Mouse (Mus musculus) bone marrow macrophage, adult 2 months (primary cell): ENCODE results near the gene Lrsam1.

Source experiments
- CTCF ChIP-seq: IDR thresholded peaks from 2 replicates; pipeline ENCODE4 v1.5.1; 2012; ENCODE audit warnings: low read depth, mild to moderate bottlenecking, low read length, moderate library complexity
- POLR2A ChIP-seq: IDR thresholded peaks from 2 replicates; pipeline ENCODE4 v1.6.1; 2012; ENCODE audit warnings: mild to moderate bottlenecking, low read depth, low read length, borderline replicate concordance

DNA sequence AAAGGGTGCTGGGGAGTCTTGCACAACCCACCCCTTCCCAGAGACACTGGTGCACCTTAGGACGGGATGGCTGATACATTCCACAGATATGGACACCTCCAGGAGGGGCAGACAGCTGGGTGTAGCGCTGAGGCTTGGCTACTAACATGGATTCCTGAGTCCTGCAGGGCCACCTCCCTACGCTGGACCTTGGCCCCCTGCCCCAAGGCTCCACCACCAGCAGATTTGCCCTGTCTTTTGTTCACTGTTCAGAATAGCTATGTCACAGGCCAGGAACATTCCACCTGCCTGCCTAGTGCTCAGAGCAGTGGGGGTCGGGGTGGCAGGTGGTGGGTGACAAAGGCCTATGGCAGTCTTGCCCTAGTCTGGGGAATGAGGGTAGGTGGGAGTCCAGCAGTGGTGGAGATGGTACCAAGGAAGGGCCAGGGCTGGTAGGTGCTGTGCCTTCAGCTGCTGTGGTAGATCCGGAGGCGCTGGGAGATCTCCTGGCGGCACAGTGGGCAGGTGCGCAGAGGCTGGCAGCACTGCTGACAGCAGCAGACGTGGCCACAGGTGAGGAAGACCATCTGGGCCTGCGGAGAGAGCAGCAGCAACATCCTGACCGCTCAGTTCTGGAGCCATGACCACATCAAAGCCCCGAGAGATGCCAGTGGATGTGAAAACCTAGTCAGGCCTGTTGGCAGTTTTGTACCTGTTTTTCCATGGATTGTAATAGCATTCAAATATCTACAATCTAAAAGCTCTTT is 34.9 kb downstream of the Lrsam1 start:
- TF ChIP-seq CTCF (no peak), POLR2A (no peak)
